Mouse (Mus musculus) testis, postnatal 14 days (tissue): ENCODE data around the gene Klrc2.
"Not testable (repeated sequence)": the region's sequence is repeated elsewhere in the genome, so short reads cannot be mapped to it uniquely, and the experiment has no call there.

Experiments
- DNase-seq: peaks from one replicate; pipeline ENCODE4 v3.0.0; 2021; ENCODE audit warnings: low spot score

Klrc2 gene

DNA sequence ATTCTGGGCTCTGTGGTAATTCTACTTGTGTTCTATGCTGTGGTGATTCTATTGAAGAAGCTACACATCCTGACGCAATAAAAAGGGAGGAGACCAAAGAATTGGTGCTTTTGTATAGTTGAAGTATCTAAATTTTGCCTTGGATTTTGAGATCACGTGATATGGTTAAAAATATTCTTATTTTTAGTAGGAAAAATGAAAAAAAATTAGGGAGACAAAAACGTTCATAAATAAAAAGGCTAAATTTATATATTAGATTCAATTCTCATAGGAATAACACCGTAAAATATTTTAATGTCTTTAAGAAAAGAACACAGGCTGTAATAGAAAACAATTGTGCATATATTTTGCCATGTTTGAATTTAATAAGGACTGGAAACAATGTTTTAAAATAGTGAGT lies at the start of gene Klrc2:
TSS of gene Klrc2 (minus strand) at position 101 of the 400 bp plus-strand sequence.
- not testable (repeated sequence) for DNase-seq

DNA sequence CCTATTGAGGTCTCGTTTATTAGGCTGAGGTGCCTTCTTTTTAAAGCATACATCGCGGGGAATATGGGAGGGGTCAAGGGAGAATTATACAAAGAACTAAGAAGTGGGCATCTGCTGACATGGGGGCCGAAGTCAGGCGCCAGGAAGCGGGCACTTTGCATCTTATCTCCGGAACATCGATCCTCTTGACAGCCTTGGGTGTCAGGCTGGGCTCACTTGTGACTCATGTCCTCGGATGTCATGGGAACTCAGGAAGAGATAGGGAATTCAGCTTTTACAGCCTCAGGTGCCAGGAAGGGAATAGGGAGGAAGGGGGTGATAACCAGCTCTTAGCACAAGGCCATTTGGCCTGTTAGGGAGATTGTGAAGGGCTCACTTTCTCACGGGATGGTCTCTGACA lies 30.9 kb upstream of the Klrc2 start:
- DNase-seq = not testable (repeated sequence)

DNA sequence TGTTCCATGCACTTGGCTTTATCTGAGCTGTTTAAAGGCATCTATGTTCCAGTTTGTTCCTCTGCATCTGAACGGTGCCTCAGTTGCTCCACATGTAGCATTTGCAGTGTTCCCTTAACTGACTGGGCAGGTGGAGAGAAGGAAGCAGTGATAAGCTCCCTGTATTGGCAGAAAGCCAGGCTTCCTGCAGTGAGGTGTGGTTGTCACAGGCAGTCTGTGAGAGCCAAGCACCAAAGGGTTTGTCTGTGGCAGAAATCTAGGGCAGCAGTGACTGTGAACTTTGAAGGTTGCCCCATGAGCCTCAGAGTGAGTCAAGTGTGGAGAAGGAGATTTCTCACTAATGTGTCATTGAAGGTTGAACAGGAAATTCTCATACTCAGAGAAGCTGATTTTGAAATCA lies 19.9 kb upstream of the Klrc2 start:
- no peak for DNase-seq

DNA sequence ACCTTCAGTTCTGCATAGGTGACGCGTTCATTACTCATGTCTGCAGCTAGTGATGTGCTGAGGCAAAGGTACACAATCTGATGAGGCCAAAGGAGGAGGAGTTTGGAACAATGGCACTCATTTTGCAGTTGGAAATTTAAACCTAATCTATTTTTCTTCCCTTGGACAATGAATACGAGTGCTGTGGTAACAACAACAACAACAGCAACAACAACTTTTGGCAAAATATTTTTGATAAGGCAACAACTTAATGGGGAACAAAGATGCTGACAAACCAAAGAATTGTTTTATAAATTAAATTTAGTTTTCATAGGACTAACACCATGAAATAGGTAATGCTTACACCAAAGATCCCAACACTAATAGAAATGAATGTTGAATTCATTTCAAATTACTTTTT lies 18.4 kb upstream of the Klrc2 start, which contains the start of gene Klrc1:
TSS of gene Klrc1 (minus strand) at position 101 of the 400 bp plus-strand sequence.
- DNase-seq = no peak

DNA sequence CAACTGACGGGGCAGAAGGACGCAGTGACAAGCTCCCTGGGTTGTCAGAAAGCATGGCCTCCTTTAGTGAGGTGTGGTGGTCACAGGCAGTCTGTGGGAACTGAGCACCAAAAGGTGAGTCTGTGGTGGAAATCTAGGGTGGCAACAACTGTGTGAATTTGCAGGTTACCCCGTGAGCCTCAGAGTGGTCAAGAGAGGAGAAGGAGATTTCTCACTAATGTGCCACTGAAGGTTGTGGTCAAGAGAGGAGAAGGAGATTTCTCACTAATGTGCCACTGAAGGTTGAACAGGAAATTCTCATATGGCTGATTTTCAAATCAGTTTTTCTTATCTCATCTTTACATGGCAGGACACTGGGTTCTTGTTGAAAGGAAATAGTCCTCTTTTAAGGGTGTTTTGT lies 812 bp upstream of the Klrc2 start:
- not testable (repeated sequence) for DNase-seq

DNA sequence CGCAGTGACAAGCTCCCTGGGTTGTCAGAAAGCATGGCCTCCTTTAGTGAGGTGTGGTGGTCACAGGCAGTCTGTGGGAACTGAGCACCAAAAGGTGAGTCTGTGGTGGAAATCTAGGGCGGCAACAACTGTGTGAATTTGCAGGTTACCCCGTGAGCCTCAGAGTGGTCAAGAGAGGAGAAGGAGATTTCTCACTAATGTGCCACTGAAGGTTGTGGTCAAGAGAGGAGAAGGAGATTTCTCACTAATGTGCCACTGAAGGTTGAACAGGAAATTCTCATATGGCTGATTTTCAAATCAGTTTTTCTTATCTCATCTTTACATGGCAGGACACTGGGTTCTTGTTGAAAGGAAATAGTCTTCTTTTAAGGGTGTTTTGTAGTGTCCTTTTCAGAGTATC lies 16.4 kb downstream of the Klrc2 start:
- DNase-seq = not testable (repeated sequence)

DNA sequence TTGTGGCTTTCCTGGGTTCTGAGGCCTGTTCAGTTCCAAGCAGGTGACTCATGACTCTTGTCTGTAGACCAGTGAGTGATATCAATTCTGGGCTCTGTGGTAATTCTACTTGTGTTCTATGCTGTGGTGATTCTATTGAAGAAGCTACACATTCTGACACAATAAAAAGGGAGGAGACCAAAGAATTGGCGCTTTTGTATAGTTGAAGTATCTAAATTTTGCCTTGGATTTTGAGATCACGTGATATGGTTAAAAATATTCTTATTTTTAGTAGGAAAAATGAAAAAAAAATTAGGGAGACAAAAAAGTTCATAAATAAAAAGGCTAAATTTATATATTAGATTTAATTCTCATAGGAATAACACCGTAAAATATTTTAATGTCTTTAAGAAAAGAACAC lies 17.3 kb downstream of the Klrc2 start, which contains the start of gene Klrc3:
TSS of gene Klrc3 (minus strand) at position 101 of the 400 bp plus-strand sequence.
- DNase-seq = not testable (repeated sequence)

DNA sequence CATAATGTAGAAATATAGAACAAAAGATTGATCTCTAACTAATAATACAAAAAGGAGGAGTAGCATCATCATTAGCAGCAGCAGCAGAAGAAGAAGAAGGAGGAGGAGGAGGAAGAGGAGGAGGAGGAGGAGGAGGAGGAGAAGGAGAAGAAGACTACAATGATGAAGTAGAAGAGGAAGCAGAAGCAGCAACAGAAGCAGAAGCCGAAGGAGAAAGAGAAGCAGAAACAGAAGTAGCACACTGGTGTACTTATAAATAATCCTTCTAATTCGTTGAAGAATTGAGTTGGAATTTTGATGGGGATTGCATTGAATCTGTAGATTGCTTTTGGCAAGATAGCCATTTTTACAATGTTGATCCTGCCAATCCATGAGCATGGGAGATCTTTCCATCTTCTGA lies 29.4 kb downstream of the Klrc2 start:
- not testable (repeated sequence) for DNase-seq

DNA sequence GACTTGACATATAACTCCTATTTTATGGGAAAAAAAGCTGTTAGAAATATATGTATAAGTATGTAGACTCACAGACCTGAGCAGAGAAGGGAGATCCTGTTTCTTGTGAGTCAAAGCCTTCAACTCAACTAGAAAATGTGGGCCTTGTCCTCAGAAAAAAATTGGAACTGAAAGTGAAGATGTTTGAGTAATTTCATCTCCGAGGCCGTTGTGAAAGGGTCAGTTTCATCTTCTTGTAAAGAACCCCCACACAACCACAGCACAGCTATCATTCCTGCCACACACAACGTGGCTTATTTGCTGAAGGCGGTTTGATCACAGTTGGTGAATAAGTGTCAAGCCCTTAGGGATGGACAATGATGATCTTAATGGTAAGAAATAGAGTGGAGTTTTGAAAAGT lies 36.8 kb downstream of the Klrc2 start, which contains the start of gene Klrk1:
TSS of gene Klrk1 (minus strand) at position 130 of the 400 bp plus-strand sequence.
- DNase-seq = no peak

DNA sequence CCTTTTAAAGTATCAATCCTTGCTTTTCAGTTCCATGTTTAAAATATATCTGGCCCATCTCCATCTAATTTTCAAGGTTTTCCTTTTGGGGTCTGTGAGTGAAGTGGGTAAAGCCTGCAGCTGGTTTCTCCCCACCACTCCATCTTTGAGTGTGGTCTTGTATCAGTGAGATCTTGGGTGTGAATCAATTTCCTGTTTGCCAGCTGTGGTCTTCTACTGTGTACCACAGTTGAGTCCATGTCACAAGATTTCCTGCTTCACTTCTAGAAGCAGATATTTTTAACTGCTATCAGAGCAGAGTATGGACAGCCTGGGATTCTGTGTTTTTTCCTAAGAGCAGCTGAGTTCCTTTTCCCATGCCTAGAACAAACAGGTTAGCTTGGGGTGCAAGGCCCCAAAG lies 52.1 kb downstream of the Klrc2 start:
- DNase-seq = no peak
